Mouse (Mus musculus): Measurements from ENCODE around the gene Apol9a. TPM values are rescaled to one million over a fixed set of nuclear protein-coding genes. Genes with fewer than 3 reads are reported as not detected.

Gene Apol9a
- polyA plus RNA-seq, 1 experiment from 2014 or later: 33.1 TPM

DNA sequence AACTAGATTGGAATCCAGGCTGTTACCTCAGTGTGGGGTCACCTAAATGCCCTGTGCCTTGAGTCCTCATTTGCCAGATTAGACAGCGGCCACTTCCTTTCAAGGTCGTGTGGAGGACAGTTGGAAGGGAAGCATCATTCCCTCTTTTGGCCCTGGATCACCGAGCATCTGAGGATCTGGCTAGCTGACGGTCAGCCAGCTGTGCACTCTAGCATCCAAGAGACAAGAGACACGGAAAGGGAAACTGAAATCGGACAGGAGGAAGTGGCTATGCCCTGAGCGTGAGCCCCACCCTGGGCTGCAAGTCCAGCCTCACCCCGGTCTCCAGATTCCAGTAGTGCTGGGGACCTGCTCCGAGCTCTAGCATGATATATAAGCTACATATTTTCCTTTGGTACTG is 51.4 kb downstream of the Apol9a start:
- Histone ChIP-seq H3K4me1 (replicated peaks; ENCODE audit: control insufficient read depth, insufficient read depth, low read length) (no peaks in the 10 kb centered on the region), H3K27me3 (replicated peaks; ENCODE audit: control insufficient read depth, insufficient read depth, low read length) (no peaks in the 10 kb centered on the region), H3K9ac (ENCODE audit: low read depth, low read length) (no peak overlapping the region), H3K4me3 (ENCODE audit: low read depth, low read length) (no peak overlapping the region), H3K9me3 (ENCODE audit: control insufficient read depth) (no peaks in the 10 kb centered on the region), H3K27ac (ENCODE audit: low read depth, low read length) (0 out of 2 replicates have a peak overlapping the region, but pooled peaks have one; percentile 3), H3K36me3 (ENCODE audit: control insufficient read depth, insufficient read depth) (no peaks in the 10 kb centered on the region), H3K4me2 (replicated peaks; ENCODE audit: low read depth) (peak overlapping the region; percentile 57; the same call in 1 of the 2 replicates)
- WGBS: 41% methylated on average over 9 of the region's 9 CpGs
- TF ChIP-seq CTCF (IDR thresholded peaks at IDR 0.05; ENCODE audit: low read depth): no peak
- no peak for ATAC-seq

DNA sequence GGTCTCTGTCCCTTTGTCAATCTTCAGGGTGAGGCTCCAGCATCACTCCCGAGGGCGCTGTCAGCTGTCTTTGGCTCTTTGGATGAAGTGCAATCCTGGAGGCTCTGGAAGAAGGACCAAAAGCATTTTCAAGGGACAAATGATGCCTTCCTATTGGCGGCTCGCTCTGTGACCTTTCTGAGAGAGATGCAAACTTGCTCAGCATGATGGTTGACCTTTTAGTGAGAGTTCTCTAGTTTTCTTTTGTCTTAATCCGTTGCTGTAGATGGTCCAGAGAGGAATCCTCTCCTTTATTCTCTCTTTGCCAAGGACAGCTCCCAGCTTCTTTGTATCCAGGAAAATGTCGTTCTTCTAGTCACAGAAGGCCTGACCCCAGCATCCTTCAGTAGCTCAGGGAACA is 51.9 kb downstream of the Apol9a start:
- no peak for TF ChIP-seq CTCF (IDR thresholded peaks at IDR 0.05; ENCODE audit: low read depth)
- no peaks in the 10 kb centered on the region for H3K36me3 ChIP-seq (ENCODE audit: control insufficient read depth, insufficient read depth)
- H3K27me3 ChIP-seq (replicated peaks; ENCODE audit: control insufficient read depth, insufficient read depth, low read length): no peaks in the 10 kb centered on the region
- 42% methylated on average over 6 of the region's 6 CpGs for WGBS
- ATAC-seq: no peak
- H3K4me2 ChIP-seq (replicated peaks; ENCODE audit: low read depth): peak overlapping the region; percentile 57
- peak overlapping the region; percentile 26 for H3K4me3 ChIP-seq (ENCODE audit: low read depth, low read length)
- H3K9ac ChIP-seq (ENCODE audit: low read depth, low read length): no peak overlapping the region
- H3K4me1 ChIP-seq (replicated peaks; ENCODE audit: control insufficient read depth, insufficient read depth, low read length): no peaks in the 10 kb centered on the region
- H3K9me3 ChIP-seq (ENCODE audit: control insufficient read depth): no peaks in the 10 kb centered on the region
- H3K27ac ChIP-seq (ENCODE audit: low read depth, low read length): 0 out of 2 replicates have a peak overlapping the region, but pooled peaks have one; percentile 3

DNA sequence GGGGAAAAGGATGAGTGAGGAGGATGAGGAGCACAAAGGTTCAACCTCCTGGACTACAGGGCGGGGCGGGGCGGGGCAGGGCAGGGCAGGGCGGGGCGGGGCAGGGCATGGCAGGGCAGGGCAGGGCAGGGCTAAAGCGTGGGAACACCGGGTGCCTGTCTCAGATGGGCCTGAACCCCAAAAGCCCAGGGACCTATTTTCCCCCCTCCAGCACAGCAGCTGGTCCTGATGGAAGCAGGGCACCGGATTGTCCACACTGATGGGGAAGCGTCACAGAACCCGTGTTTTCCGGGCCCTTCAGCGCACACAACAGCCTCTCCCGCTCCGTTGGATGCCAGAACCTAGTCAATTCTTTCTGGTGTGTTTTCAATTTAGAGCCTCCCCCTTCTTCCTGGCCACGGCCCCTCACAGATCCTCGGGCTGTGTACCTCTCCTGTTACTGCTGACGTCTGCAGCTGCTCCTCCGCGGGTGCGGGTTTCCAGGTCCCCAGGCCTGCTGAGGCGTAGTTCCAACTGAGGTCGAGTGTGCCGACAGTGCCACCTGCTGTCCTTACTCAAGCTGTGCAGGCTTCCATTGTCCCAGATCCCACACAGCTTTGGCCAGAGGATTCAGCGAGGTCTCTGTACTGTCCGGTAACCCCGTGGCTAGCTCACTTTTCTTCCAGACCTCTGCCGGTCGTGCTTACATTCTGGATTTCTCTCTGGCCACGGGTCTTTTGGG is 52.5 kb downstream of the Apol9a start:
- Histone ChIP-seq H3K4me3 (ENCODE audit: low read depth, low read length) (peak overlapping the region; percentile 26), H3K4me1 (replicated peaks; ENCODE audit: control insufficient read depth, insufficient read depth, low read length) (no peaks in the 10 kb centered on the region), H3K27ac (ENCODE audit: low read depth, low read length) (0 out of 2 replicates have a peak overlapping the region, but pooled peaks have one; percentile 3), H3K36me3 (ENCODE audit: control insufficient read depth, insufficient read depth) (no peaks in the 10 kb centered on the region), H3K27me3 (replicated peaks; ENCODE audit: control insufficient read depth, insufficient read depth, low read length) (no peaks in the 10 kb centered on the region), H3K9me3 (ENCODE audit: control insufficient read depth) (no peaks in the 10 kb centered on the region), H3K4me2 (replicated peaks; ENCODE audit: low read depth) (peak overlapping the region; percentile 57), H3K9ac (ENCODE audit: low read depth, low read length) (no peak overlapping the region)
- ATAC-seq: peak; percentile 74
- peak; percentile 99 for TF ChIP-seq CTCF (IDR thresholded peaks at IDR 0.05; ENCODE audit: low read depth)
- 5% methylated on average over 29 of the region's 29 CpGs for WGBS

DNA sequence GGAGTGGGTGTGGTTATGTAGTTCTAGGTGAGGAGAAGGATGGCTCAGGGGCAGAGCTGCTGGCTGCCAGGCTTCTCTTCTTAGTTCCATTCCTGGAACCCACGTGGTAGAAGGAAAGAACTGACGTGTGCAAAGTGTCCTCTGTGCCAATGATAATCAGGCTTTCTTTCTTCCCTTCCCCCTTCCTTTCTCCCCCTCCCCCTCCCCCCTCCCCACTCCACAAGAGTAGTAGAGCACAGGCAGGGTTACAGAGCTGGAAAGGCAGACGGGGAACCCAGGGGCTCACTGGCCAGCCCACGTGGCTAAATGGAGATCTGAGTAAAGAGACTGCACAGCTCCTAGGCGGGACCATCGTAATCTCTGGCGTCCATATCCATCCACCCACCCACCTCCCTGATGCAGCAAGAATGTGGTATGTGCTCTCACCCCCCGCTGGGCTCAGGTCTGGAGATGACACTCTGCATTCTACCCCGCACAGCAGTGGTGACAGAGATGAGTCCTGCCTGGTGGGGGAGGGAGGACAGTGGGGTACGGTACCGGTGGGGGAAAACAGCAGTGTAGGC is 54.6 kb downstream of the Apol9a start:
- ATAC-seq: no peak
- no peak overlapping the region for H3K27ac ChIP-seq (ENCODE audit: low read depth, low read length)
- WGBS: 26% methylated on average over 11 of the region's 11 CpGs
- no peak for TF ChIP-seq CTCF (IDR thresholded peaks at IDR 0.05; ENCODE audit: low read depth)
- H3K4me2 ChIP-seq (replicated peaks; ENCODE audit: low read depth): peak overlapping the region; percentile 27; the same call in 1 of the 2 replicates
- H3K27me3 ChIP-seq (replicated peaks; ENCODE audit: control insufficient read depth, insufficient read depth, low read length): no peaks in the 10 kb centered on the region
- no peak overlapping the region for H3K4me3 ChIP-seq (ENCODE audit: low read depth, low read length)
- no peaks in the 10 kb centered on the region for H3K9me3 ChIP-seq (ENCODE audit: control insufficient read depth)
- H3K4me1 ChIP-seq (replicated peaks; ENCODE audit: control insufficient read depth, insufficient read depth, low read length): no peaks in the 10 kb centered on the region
- no peak overlapping the region for H3K9ac ChIP-seq (ENCODE audit: low read depth, low read length)
- no peaks in the 10 kb centered on the region for H3K36me3 ChIP-seq (ENCODE audit: control insufficient read depth, insufficient read depth)

DNA sequence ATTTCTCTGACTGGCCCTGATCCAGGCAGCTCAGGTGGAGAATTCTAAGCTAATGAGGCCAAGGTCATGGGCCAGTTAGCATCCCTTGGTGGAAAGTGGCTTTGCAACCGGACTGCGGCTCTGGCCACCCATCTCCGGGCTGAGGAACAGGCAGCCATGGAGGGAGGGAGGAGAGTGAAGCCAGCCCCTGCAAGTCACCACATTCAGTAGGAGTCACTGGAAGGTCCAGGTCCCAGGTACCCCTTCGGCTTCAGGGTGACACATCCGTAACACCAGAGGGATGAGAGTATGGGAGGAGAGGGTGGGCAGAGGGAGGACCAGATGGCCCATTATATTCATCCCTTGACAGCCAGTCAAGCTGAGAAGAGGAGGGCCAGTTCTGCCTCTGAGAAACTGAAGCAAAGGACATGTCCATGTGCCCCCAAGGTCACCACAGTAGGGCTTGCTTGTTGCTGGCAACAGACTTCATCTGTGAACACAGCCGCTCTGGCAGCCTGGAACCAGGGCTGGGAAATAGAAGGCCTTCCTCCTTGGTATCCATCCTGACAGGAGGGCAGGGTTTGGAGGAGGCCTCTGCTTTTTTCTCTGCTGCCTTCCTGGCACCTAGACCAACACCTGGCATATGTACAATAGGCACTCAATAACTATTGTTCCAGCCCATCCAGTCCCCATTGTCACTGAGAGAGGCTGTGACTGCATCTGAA is 55.9 kb downstream of the Apol9a start:
- WGBS: 86% methylated on average over 6 of the region's 6 CpGs

DNA sequence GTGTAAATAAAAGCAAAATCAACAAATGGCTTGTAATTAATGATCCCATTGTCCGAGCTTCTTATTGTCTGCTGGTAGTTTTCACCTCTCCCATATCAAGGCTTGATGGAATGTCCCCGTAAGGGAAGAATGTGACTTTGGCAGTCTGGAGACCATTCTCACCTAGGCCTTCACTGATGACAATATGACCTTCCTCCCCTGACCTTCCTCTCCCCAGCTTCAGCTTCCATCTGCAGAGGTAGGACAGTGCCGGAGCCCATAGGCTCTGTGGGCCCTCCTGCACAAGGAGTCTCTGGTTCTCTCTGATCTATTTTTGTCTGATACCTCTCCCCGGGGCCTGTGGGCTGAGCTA is 56.5 kb downstream of the Apol9a start:
- H3K27ac ChIP-seq (ENCODE audit: low read depth, low read length): no peak overlapping the region
- TF ChIP-seq CTCF (IDR thresholded peaks at IDR 0.05; ENCODE audit: low read depth): no peak
- ATAC-seq: no peak
- H3K9me3 ChIP-seq (ENCODE audit: control insufficient read depth): no peaks in the 10 kb centered on the region
- H3K4me1 ChIP-seq (replicated peaks; ENCODE audit: control insufficient read depth, insufficient read depth, low read length): no peaks in the 10 kb centered on the region
- H3K9ac ChIP-seq (ENCODE audit: low read depth, low read length): no peak overlapping the region
- WGBS: 79% methylated on average over 4 of the region's 4 CpGs
- no peak overlapping the region for H3K4me3 ChIP-seq (ENCODE audit: low read depth, low read length)
- no peaks in the 10 kb centered on the region for H3K27me3 ChIP-seq (replicated peaks; ENCODE audit: control insufficient read depth, insufficient read depth, low read length)
- H3K4me2 ChIP-seq (replicated peaks; ENCODE audit: low read depth): no peak overlapping the region
- H3K36me3 ChIP-seq (ENCODE audit: control insufficient read depth, insufficient read depth): no peaks in the 10 kb centered on the region

More for the DNA sequence above, 55.9 kb downstream of the Apol9a start:
- Histone ChIP-seq H3K36me3 (ENCODE audit: control insufficient read depth, insufficient read depth) (no peaks in the 10 kb centered on the region), H3K4me3 (ENCODE audit: low read depth, low read length) (no peak overlapping the region), H3K27me3 (replicated peaks; ENCODE audit: control insufficient read depth, insufficient read depth, low read length) (no peaks in the 10 kb centered on the region), H3K4me1 (replicated peaks; ENCODE audit: control insufficient read depth, insufficient read depth, low read length) (no peaks in the 10 kb centered on the region), H3K9ac (ENCODE audit: low read depth, low read length) (no peak overlapping the region), H3K27ac (ENCODE audit: low read depth, low read length) (no peak overlapping the region), H3K4me2 (replicated peaks; ENCODE audit: low read depth) (no peak overlapping the region), H3K9me3 (ENCODE audit: control insufficient read depth) (no peaks in the 10 kb centered on the region)
- no peak for TF ChIP-seq CTCF (IDR thresholded peaks at IDR 0.05; ENCODE audit: low read depth)
- ATAC-seq: no peak

Other genes starting within 250 kb of the Apol9a start
- gene Rbfox2, start 104.1 kb downstream of the Apol9a start, polyA plus RNA-seq (2015; fragmentation: Nextera tagmentation; extraction: Ambion mirVana): 16.8 and 20.3 TPM in 2 replicates
- gene Apol7a, start 12.0 kb downstream of the Apol9a start, polyA plus RNA-seq (2015; fragmentation: Nextera tagmentation; extraction: Ambion mirVana): 30.9 and 31.4 TPM in 2 replicates
- 0.21 TPM in 1 of 2 replicates, not detected in the other for gene Apol7b, start 36.4 kb upstream of the Apol9a start, polyA plus RNA-seq (2015; fragmentation: Nextera tagmentation; extraction: Ambion mirVana)
- gene Apol10a, start 65.9 kb upstream of the Apol9a start, polyA plus RNA-seq (2015; fragmentation: Nextera tagmentation; extraction: Ambion mirVana): 0.60 and 0.85 TPM in 2 replicates
- gene Apol11a, start 97.1 kb upstream of the Apol9a start, polyA plus RNA-seq (2015; fragmentation: Nextera tagmentation; extraction: Ambion mirVana): not detected in 2 replicates
- gene Apol7c, start 122.2 kb upstream of the Apol9a start, polyA plus RNA-seq (2015; fragmentation: Nextera tagmentation; extraction: Ambion mirVana): 18.8 and 23.9 TPM in 2 replicates
- not detected in 2 replicates for gene 1700025B11Rik, start 150.8 kb upstream of the Apol9a start, polyA plus RNA-seq (2015; fragmentation: Nextera tagmentation; extraction: Ambion mirVana)
- 0.61 and 0.69 TPM in 2 replicates for gene Apol10b, start 185.0 kb upstream of the Apol9a start, polyA plus RNA-seq (2015; fragmentation: Nextera tagmentation; extraction: Ambion mirVana)
- not detected in 2 replicates for gene Gm36245, start 188.1 kb upstream of the Apol9a start, polyA plus RNA-seq (2015; fragmentation: Nextera tagmentation; extraction: Ambion mirVana)
- not detected in 2 replicates for gene Apol11b, start 232.2 kb upstream of the Apol9a start, polyA plus RNA-seq (2015; fragmentation: Nextera tagmentation; extraction: Ambion mirVana)